Mouse (Mus musculus) ovary, adult 18-20 months (tissue): ENCODE data around the gene Bcar3.
"Not testable (repeated sequence)": the region's sequence is repeated elsewhere in the genome, so short reads cannot be mapped to it uniquely, and the experiment has no call there.

Source experiments
- DNase-seq: peaks from one replicate; pipeline ENCODE4 v3.0.0; 2022; ENCODE audit warnings: low spot score, mixed read lengths

Gene Bcar3

GRCm38 (mm10) chr3:122381591-122381990 lies 87.7 kb downstream of the Bcar3 start:
- DNase-seq: no peak

- DNase-seq: no peak
These were observed 92.5 kb downstream of the Bcar3 start for GRCm38 (mm10) chr3:122386444-122386843.

- DNase-seq: no peak
These were observed 93.8 kb downstream of the Bcar3 start for GRCm38 (mm10) chr3:122387771-122388170.

- DNase-seq: no peak
These were observed 96.0 kb downstream of the Bcar3 start for GRCm38 (mm10) chr3:122389972-122390371.

- no peak for DNase-seq
These were observed 97.2 kb downstream of the Bcar3 start for GRCm38 (mm10) chr3:122391098-122391497.

GRCm38 (mm10) chr3:122391816-122392215 lies 97.9 kb downstream of the Bcar3 start:
- DNase-seq: no peak

GRCm38 (mm10) chr3:122393411-122393810 lies 99.5 kb downstream of the Bcar3 start:
- not testable (repeated sequence) for DNase-seq

- no peak for DNase-seq
These were observed 100.0 kb downstream of the Bcar3 start for GRCm38 (mm10) chr3:122393836-122394374.

GRCm38 (mm10) chr3:122396957-122397356 lies 103.0 kb downstream of the Bcar3 start:
- DNase-seq: no peak

- DNase-seq: no peak
These were observed 103.5 kb downstream of the Bcar3 start for GRCm38 (mm10) chr3:122397401-122397800.

GRCm38 (mm10) chr3:122401011-122401410 lies 107.1 kb downstream of the Bcar3 start:
- DNase-seq: no peak

- no peak for DNase-seq
These were observed 108.2 kb downstream of the Bcar3 start for GRCm38 (mm10) chr3:122402143-122402542.

GRCm38 (mm10) chr3:122403860-122404557 lies 110.1 kb downstream of the Bcar3 start:
- DNase-seq: no peak

- no peak for DNase-seq
These were observed 111.4 kb downstream of the Bcar3 start for GRCm38 (mm10) chr3:122405203-122405956.

- no peak for DNase-seq
These were observed 112.5 kb downstream of the Bcar3 start for GRCm38 (mm10) chr3:122406416-122406815.

- DNase-seq: no peak
These were observed 113.8 kb downstream of the Bcar3 start for GRCm38 (mm10) chr3:122407757-122408156.

- DNase-seq: no peak
These were observed 114.9 kb downstream of the Bcar3 start for GRCm38 (mm10) chr3:122408798-122409311.

- no peak for DNase-seq
These were observed 117.7 kb downstream of the Bcar3 start for GRCm38 (mm10) chr3:122411590-122411989.

- no peak for DNase-seq
These were observed 120.0 kb downstream of the Bcar3 start for GRCm38 (mm10) chr3:122413729-122414561.

GRCm38 (mm10) chr3:122414868-122415267 lies 120.9 kb downstream of the Bcar3 start:
- DNase-seq: no peak

GRCm38 (mm10) chr3:122417466-122417865 lies 123.5 kb downstream of the Bcar3 start:
- no peak for DNase-seq
